Comparison of ENCODE assay signal across 11 mouse cellular contexts in the genomic region with DNA sequence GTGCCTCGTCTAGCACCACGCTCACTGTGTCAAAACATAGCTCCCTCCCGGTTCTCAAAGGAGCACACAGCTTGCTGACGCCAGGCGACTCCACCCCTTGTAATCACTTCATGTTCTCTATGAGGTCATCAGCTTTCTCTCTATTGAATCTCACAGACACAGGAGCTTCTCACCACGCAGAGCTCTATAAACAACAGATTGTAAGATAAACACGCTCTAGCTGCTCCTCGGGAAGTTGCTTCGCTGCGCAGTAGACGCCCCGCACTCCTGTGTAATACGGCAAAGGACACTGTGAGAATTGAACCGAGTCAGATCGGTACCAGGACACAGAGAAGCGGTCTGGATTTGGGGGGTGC.
DNase-seq lines count a peak whose midpoint lies in the region; ATAC-seq and TF ChIP-seq lines count a peak whose summit lies in the region.
"Had no signal": no experiment of that assay in that cellular context is flagged by ENCODE, and none has a peak within 500 bp of the region (broad histone marks: within the 10 kb centered on the region; RNA-seq: fewer than 3 reads in every experiment).

No protein-coding gene starts in this region.

- 0 out of 2 replicates have a peak, but pooled peaks have one; percentile 9 for ATAC-seq in neural tube, embryonic 12.5 days (ENCODE audit: low FRiP score, low read depth)
- no peak for ATAC-seq in neural tube, embryonic 15.5 days (ENCODE audit: low FRiP score)
- no peak for ATAC-seq in hindbrain, embryonic 14.5 days (ENCODE audit: low FRiP score)

- TF ChIP-seq POLR2A in small intestine, adult 2 months (IDR thresholded peaks at IDR 0.05; ENCODE audit: low read depth, low read length), result no peak

- H3K4me1 ChIP-seq in neural tube, embryonic 12.5 days, result no peaks in the 10 kb centered on the region
- H3K4me1 ChIP-seq in neural tube, embryonic 15.5 days, result peaks cover 17% of the 10 kb centered on the region
- peaks cover 3% of the 10 kb centered on the region for H3K4me1 ChIP-seq in small intestine, adult 2 months (ENCODE audit: control insufficient read depth, insufficient read depth, insufficient read length, low read length)
- H3K4me1 ChIP-seq in hindbrain, embryonic 14.5 days (replicated peaks; ENCODE audit: control insufficient read depth, insufficient read depth, low read length), result 0 out of 2 replicates have a peak, but pooled peaks cover 3% of the 10 kb centered on the region

- no peak for TF ChIP-seq CTCF in small intestine, adult 2 months (IDR thresholded peaks at IDR 0.05; ENCODE audit: extremely low read depth, insufficient read length, insufficient replicate concordance, low read depth, low read length)

- H3K4me3 ChIP-seq in neural tube, embryonic 12.5 days, result no peak overlapping the region
- no peak overlapping the region for H3K4me3 ChIP-seq in neural tube, embryonic 15.5 days (replicated peaks)
- peak overlapping the region; percentile 6; the same call in 1 of the 2 replicates for H3K4me3 ChIP-seq in small intestine, adult 2 months (ENCODE audit: low read depth, low read length)
- no peak overlapping the region for H3K4me3 ChIP-seq in hindbrain, embryonic 14.5 days (replicated peaks; ENCODE audit: low read length)
- H3K4me3 ChIP-seq: midbrain, embryonic 12.5 days had no signal

- no peak overlapping the region for H3K9ac ChIP-seq in neural tube, embryonic 12.5 days
- no peak overlapping the region for H3K9ac ChIP-seq in neural tube, embryonic 15.5 days (replicated peaks)
- H3K9ac ChIP-seq in hindbrain, embryonic 14.5 days, result no peak overlapping the region
- H3K9ac ChIP-seq: midbrain, embryonic 12.5 days had no signal

- H3K27me3 ChIP-seq in neural tube, embryonic 12.5 days (replicated peaks), result no peaks in the 10 kb centered on the region
- H3K27me3 ChIP-seq in neural tube, embryonic 15.5 days (replicated peaks), result no peaks in the 10 kb centered on the region
- H3K27me3 ChIP-seq in small intestine, adult 2 months (ENCODE audit: control insufficient read depth, insufficient read depth, low read length), result 0 out of 2 replicates have a peak, but pooled peaks cover 2% of the 10 kb centered on the region
- no peaks in the 10 kb centered on the region for H3K27me3 ChIP-seq in hindbrain, embryonic 14.5 days (ENCODE audit: control insufficient read depth, insufficient read depth, low read length)
- H3K27me3 ChIP-seq: midbrain, embryonic 12.5 days had no signal

- 60% methylated on average over 16 of the region's 16 CpGs for WGBS in neural tube, embryonic 12.5 days
- 51% methylated on average over 16 of the region's 16 CpGs for WGBS in neural tube, embryonic 15.5 days
- WGBS in small intestine, adult 2 months, result 14% methylated on average over 16 of the region's 16 CpGs
- WGBS in hindbrain, embryonic 14.5 days, result 67% methylated on average over 16 of the region's 16 CpGs

- H3K27ac ChIP-seq in neural tube, embryonic 12.5 days, result no peak overlapping the region
- H3K27ac ChIP-seq in neural tube, embryonic 15.5 days (replicated peaks), result no peak overlapping the region
- peak overlapping the region; percentile 7; the same call in 1 of the 2 replicates for H3K27ac ChIP-seq in small intestine, adult 2 months (ENCODE audit: insufficient read depth, low read depth, low read length)
- no peak overlapping the region for H3K27ac ChIP-seq in hindbrain, embryonic 14.5 days
- H3K27ac ChIP-seq: midbrain, embryonic 12.5 days had no signal

- H3K4me2 ChIP-seq in neural tube, embryonic 12.5 days (replicated peaks), result no peak overlapping the region
- no peak overlapping the region for H3K4me2 ChIP-seq in neural tube, embryonic 15.5 days
- no peak overlapping the region for H3K4me2 ChIP-seq in hindbrain, embryonic 14.5 days (replicated peaks)
- H3K4me2 ChIP-seq: midbrain, embryonic 12.5 days had no signal

- no peaks in the 10 kb centered on the region for H3K9me3 ChIP-seq in neural tube, embryonic 12.5 days
- no peaks in the 10 kb centered on the region for H3K9me3 ChIP-seq in neural tube, embryonic 15.5 days (replicated peaks)
- H3K9me3 ChIP-seq in hindbrain, embryonic 14.5 days (ENCODE audit: control insufficient read depth, low read length), result no peaks in the 10 kb centered on the region
- H3K9me3 ChIP-seq: midbrain, embryonic 12.5 days had no signal

- H3K36me3 ChIP-seq in neural tube, embryonic 12.5 days, result no peaks in the 10 kb centered on the region
- H3K36me3 ChIP-seq in neural tube, embryonic 15.5 days, result no peaks in the 10 kb centered on the region
- no peaks in the 10 kb centered on the region for H3K36me3 ChIP-seq in small intestine, adult 2 months (ENCODE audit: control insufficient read depth, insufficient read depth, low read length)
- no peaks in the 10 kb centered on the region for H3K36me3 ChIP-seq in hindbrain, embryonic 14.5 days (replicated peaks; ENCODE audit: control insufficient read depth, insufficient read depth)
- H3K36me3 ChIP-seq: midbrain, embryonic 12.5 days had no signal

- DNase-seq in embryo, embryonic 11 days, result peak; percentile 27
- no peak for DNase-seq in embryo, embryonic 10.5 days (ENCODE audit: low spot score)
- peak; percentile 14 for DNase-seq in heart, postnatal 4 days
- no peak for DNase-seq in adipocyte (ENCODE audit: low spot score)
- DNase-seq in hindbrain, embryonic 14.5 days (ENCODE audit: low spot score), result no peak
- DNase-seq: cerebellum, adult 2 months; kidney, adult 18-20 months had no signal

Comparison
In these comparisons a context has a peak if more than half of its experiments do, and no peak if none do; other contexts are left out.
1. DNase-seq: peak in embryo, embryonic 11 days (single experiment) and heart, postnatal 4 days (single experiment); none in embryo, embryonic 10.5 days (single experiment), adipocyte (single experiment) and hindbrain, embryonic 14.5 days (single experiment).